Mouse (Mus musculus) left cerebral cortex, adult 2 months (tissue): ENCODE measurements at regions not wholly inside any gene's neighbourhood (a gene's known extent, or its start where the extent isn't known, plus 50 kb on each side); places are given as distances from the start of the nearest gene placed in this dataset.

Source experiments
- DNase-seq, 2 experiments: peaks; one replicate each; pipeline ENCODE4 v3.0.0; 2021 to 2022; ENCODE audit warnings: low spot score in 2 of 2, mixed read lengths in 1 of 2; ENCODE audit errors: extremely low spot score in 1 of 2
- H3K27ac ChIP-seq: fragments of 200-600 bp; 2 replicates; pipeline ENCODE4 v1.8.1; 2022
- H3K4me3 ChIP-seq: fragments of 200-600 bp; 2 replicates; pipeline ENCODE4 v1.8.1; 2022
- CTCF ChIP-seq: fragments of 200-600 bp; IDR thresholded peaks from 2 replicates; pipeline ENCODE4 v1.8.1; 2022; ENCODE audit warnings: antibody characterized with exemption, mild to moderate bottlenecking, moderate library complexity
- intact Hi-C: fragments of 180-260 bp; cut with DNase I; formaldehyde crosslinking; loops from one replicate; pipeline ENCODE4 v1.15.1; 2025

GRCm38 (mm10) chr8:103464777-103465353, 636.6 kb upstream of the Cdh5 start:
- intact Hi-C loops: no loop called here
- DNase-seq: no peak
- TF ChIP-seq CTCF: no peak
- Histone ChIP-seq H3K27ac (no peak overlapping the region), H3K4me3 (no peak overlapping the region)

DNA sequence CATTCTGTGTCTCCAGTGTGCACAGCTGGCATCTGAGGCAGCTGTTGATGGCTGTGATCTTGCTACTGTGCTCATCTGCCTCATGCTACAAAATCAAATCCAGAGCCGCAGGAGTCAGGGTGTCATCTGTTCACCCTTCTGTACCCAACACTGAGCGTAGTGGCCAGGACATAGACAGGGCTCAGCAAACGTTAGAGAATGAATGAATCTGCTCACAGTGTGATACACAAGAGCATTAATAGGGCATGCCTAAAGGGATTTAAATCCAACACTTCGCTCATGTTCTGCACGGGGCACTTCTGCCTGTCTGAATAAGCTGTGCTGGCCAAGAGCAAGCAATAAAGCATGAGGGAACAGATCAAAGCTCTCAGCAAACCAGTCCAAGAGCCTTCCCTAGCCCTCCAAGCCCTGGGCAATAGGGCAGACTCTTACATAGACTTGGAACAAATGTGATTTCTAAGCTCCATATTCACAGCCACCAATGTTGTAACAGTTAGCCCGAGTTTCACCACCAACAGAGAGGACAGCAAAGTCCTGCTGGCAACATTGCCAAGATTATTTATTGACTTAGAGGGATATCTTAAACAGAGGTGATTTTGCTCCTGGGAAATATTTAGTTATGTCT, 633.8 kb upstream of the Cdh5 start:
- no peak for DNase-seq
- Histone ChIP-seq H3K4me3 (no peak overlapping the region), H3K27ac (no peak overlapping the region)
- no peak for TF ChIP-seq CTCF
- intact Hi-C loops: no loop called here

- Histone ChIP-seq H3K4me3 (no peak overlapping the region), H3K27ac (no peak overlapping the region)
- DNase-seq: no peak
- intact Hi-C loops: no loop called here
- TF ChIP-seq CTCF: no peak
Observed at GRCm38 (mm10) chr8:103469049-103469448, 632.4 kb upstream of the Cdh5 start.

- DNase-seq: no peak
- intact Hi-C loops: no loop called here
- no peak for TF ChIP-seq CTCF
- H3K27ac ChIP-seq: no peak overlapping the region
- no peak overlapping the region for H3K4me3 ChIP-seq
Observed at GRCm38 (mm10) chr8:103470316-103470715, 631.1 kb upstream of the Cdh5 start.

GRCm38 (mm10) chr8:103475816-103476797, 625.3 kb upstream of the Cdh5 start:
- DNase-seq: no peak
- Histone ChIP-seq H3K4me3 (no peak overlapping the region), H3K27ac (no peak overlapping the region)
- no peak for TF ChIP-seq CTCF
- intact Hi-C loops: no loop called here

DNA sequence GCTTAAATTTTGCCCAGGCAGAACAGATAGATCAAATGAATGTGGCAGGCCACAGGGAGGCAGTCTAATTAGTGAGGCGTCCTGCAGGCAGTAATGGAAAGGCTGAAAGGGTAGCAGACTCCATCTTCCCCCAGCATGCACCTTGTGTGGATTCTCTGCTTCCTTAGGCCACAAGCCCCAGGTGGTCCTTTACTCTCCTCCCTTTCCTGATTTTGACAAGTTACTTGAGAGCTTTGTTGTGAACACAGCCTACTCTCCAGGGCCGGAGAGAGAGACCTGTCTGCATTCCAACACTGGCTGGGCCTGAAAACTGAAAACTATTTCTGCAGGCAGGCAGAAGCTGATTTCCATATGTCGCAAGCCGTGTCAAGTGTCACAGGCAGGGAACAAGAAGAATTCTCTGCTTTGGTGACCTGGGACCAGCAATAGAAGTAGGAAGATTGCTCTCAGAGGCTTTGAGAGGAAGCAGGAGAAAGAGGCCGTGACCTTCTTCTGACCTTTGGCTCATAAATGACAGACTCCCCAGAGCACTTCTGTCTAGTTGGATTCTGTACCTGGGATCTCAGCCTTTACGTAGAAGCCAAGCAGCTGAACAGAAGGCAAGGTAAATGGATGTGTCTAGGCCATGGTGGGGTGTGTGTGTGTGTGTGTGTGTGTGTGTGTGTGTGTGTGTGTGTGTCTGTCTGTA, 619.2 kb upstream of the Cdh5 start:
- H3K4me3 ChIP-seq: no peak overlapping the region

GRCm38 (mm10) chr8:103485441-103485840, 616.0 kb upstream of the Cdh5 start:
- DNase-seq: no peak
- H3K4me3 ChIP-seq: no peak overlapping the region
- intact Hi-C loops: no loop called here
- no peak for TF ChIP-seq CTCF
- H3K27ac ChIP-seq: no peak overlapping the region

More for the DNA sequence above, 619.2 kb upstream of the Cdh5 start:
- no peak overlapping the region for H3K27ac ChIP-seq
- DNase-seq: no peak
- intact Hi-C loops: no loop called here
- no peak; the same call in 1 of the 2 replicates for TF ChIP-seq CTCF

DNA sequence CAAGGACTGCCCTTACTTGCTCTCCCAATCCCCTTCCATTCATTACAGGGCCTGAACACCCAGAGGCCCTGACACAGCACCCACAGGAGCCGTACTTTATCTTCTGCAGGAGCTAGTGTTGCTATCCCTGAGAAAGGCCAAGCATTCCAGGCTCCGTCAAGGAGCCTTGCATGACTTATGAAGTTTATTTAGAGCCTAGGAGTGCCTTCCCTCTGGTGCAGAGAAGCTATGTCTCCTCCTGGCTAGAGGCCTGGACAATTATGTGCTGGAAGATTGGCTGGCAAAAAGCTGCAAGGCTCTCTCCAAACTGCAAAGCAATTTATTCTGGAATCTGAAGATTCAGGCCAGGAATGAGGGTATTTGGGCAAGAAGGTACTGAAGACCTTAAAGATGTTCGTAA, 612.0 kb upstream of the Cdh5 start:
- no peak for DNase-seq
- Histone ChIP-seq H3K4me3 (no peak overlapping the region), H3K27ac (no peak overlapping the region)
- intact Hi-C loops: no loop called here
- no peak for TF ChIP-seq CTCF

- DNase-seq: no peak
- TF ChIP-seq CTCF: no peak
- Histone ChIP-seq H3K27ac (no peak overlapping the region), H3K4me3 (no peak overlapping the region)
- intact Hi-C loops: no loop called here
Observed at GRCm38 (mm10) chr8:103492914-103493517, 608.4 kb upstream of the Cdh5 start.

DNA sequence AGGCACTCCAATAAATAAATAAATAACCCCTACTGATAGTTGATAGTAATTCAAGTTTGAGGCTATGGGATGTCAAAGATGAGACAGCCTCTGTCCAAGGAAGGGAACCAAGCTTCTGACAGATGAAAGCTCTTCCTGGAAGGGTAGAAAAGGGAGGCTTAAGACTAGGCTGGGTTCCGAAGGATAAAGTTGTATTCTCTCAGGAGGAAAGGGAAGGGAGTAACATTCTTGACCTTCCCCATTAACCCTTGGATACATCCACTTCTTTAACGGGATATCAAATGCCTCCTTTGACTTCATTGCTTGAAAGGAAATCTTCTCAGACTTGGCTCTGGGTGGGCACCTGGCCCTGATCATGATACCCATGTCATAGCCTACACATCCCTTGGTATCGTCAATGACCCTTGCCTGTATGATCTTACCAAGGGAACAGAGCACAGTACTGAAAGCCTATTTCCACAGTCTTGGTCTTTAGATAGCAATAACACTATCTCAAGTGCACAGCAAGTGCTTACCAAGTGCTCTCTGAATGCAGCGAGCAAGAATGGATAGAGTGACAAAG, 607.4 kb upstream of the Cdh5 start:
- intact Hi-C loops: no loop called here
- Histone ChIP-seq H3K4me3 (no peak overlapping the region), H3K27ac (no peak overlapping the region)
- no peak for DNase-seq
- TF ChIP-seq CTCF: no peak

- no peak for DNase-seq
- H3K27ac ChIP-seq: no peak overlapping the region
- intact Hi-C loops: no loop called here
- no peak overlapping the region for H3K4me3 ChIP-seq
- no peak for TF ChIP-seq CTCF
Observed at GRCm38 (mm10) chr8:103494670-103495069, 606.8 kb upstream of the Cdh5 start.
